Mouse (Mus musculus): Measurements from ENCODE around the gene Abca1.

Gene Abca1

DNA sequence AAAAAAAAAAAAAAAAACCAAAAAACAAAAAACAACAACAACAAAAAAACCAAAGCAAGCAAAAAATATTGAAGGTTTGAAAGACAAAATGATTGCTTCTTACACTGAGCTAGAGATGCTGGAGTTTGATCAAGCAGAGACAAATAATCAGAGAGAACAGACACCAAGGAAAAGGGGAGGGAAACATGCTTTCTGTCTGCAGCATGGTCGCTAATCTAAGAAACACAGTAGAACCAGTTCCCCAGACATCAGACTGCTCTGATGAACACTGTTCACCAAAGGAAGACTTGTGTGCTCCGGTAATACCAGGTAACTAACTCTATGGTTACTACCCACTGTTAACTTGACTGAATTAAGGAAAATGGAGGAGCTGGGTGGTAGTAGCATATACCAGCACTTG lies 22.6 kb downstream of the Abca1 start:
- Histone ChIP-seq H3K27me3 (ENCODE audit: insufficient read depth, low read length) (no peaks in the 10 kb centered on the region), H3K9me3 (ENCODE audit: low read length) (no peaks in the 10 kb centered on the region), H3K36me3 (ENCODE audit: insufficient read depth, low read length) (peaks cover 13% of the 10 kb centered on the region; the same call in 1 of the 2 replicates), H3K4me3 (replicated peaks; ENCODE audit: low read length) (no peak overlapping the region), H3K4me1 (replicated peaks; ENCODE audit: low read depth, low read length) (no peaks in the 10 kb centered on the region)
- TF ChIP-seq NANOG (IDR thresholded peaks at IDR 0.05; ENCODE audit: borderline replicate concordance, low read length) (no peak), CTCF (conservative IDR thresholded peaks at IDR 0.05; ENCODE audit: low read length) (no peak), POU5F1 (IDR thresholded peaks at IDR 0.05; ENCODE audit: borderline replicate concordance, low read length) (no peak)

GRCm38 (mm10) chr4:53134816-53135215 lies 24.9 kb downstream of the Abca1 start:
- TF ChIP-seq NANOG (IDR thresholded peaks at IDR 0.05; ENCODE audit: borderline replicate concordance, low read length) (no peak), POU5F1 (IDR thresholded peaks at IDR 0.05; ENCODE audit: borderline replicate concordance, low read length) (no peak), CTCF (conservative IDR thresholded peaks at IDR 0.05; ENCODE audit: low read length) (no peak)

GRCm38 (mm10) chr4:53133995-53134394 lies 25.7 kb downstream of the Abca1 start:
- TF ChIP-seq NANOG (IDR thresholded peaks at IDR 0.05; ENCODE audit: borderline replicate concordance, low read length) (no peak), CTCF (conservative IDR thresholded peaks at IDR 0.05; ENCODE audit: low read length) (no peak), POU5F1 (IDR thresholded peaks at IDR 0.05; ENCODE audit: borderline replicate concordance, low read length) (no peak)
- Histone ChIP-seq H3K27me3 (ENCODE audit: insufficient read depth, low read length) (no peaks in the 10 kb centered on the region), H3K4me1 (replicated peaks; ENCODE audit: low read depth, low read length) (no peaks in the 10 kb centered on the region), H3K9me3 (ENCODE audit: low read length) (no peaks in the 10 kb centered on the region), H3K36me3 (ENCODE audit: insufficient read depth, low read length) (peaks cover 32% of the 10 kb centered on the region), H3K4me3 (replicated peaks; ENCODE audit: low read length) (no peak overlapping the region)

More at GRCm38 (mm10) chr4:53134816-53135215, 24.9 kb downstream of the Abca1 start:
- Histone ChIP-seq H3K4me3 (replicated peaks; ENCODE audit: low read length) (no peak overlapping the region), H3K36me3 (ENCODE audit: insufficient read depth, low read length) (peaks cover 32% of the 10 kb centered on the region), H3K4me1 (replicated peaks; ENCODE audit: low read depth, low read length) (no peaks in the 10 kb centered on the region), H3K27me3 (ENCODE audit: insufficient read depth, low read length) (no peaks in the 10 kb centered on the region), H3K9me3 (ENCODE audit: low read length) (no peaks in the 10 kb centered on the region)

DNA sequence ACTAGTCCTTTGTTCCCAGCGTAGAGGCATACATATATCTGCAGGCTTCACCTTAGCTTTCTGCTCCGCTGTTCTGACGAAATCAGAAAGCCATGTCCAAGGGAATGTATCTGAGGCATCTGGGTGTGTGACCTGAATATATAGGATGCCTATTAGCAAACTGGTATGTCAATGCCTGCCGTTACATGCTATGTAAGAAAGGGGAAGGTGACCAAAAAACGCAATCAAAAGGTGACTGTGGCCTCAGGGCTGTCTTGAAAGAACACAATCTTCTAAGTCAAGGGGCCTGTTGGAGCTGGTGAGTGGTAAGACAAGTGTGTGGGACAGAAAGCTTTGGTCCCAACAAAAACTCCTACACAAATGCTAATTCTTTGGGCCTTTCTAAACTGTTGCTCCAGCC lies 28.2 kb downstream of the Abca1 start:
- Histone ChIP-seq H3K36me3 (ENCODE audit: insufficient read depth, low read length) (peaks cover 51% of the 10 kb centered on the region), H3K27me3 (ENCODE audit: insufficient read depth, low read length) (no peaks in the 10 kb centered on the region), H3K4me3 (replicated peaks; ENCODE audit: low read length) (no peak overlapping the region), H3K9me3 (ENCODE audit: low read length) (peaks cover 9% of the 10 kb centered on the region), H3K4me1 (replicated peaks; ENCODE audit: low read depth, low read length) (no peaks in the 10 kb centered on the region)
- TF ChIP-seq NANOG (IDR thresholded peaks at IDR 0.05; ENCODE audit: borderline replicate concordance, low read length) (no peak), CTCF (conservative IDR thresholded peaks at IDR 0.05; ENCODE audit: low read length) (no peak), POU5F1 (IDR thresholded peaks at IDR 0.05; ENCODE audit: borderline replicate concordance, low read length) (no peak)

DNA sequence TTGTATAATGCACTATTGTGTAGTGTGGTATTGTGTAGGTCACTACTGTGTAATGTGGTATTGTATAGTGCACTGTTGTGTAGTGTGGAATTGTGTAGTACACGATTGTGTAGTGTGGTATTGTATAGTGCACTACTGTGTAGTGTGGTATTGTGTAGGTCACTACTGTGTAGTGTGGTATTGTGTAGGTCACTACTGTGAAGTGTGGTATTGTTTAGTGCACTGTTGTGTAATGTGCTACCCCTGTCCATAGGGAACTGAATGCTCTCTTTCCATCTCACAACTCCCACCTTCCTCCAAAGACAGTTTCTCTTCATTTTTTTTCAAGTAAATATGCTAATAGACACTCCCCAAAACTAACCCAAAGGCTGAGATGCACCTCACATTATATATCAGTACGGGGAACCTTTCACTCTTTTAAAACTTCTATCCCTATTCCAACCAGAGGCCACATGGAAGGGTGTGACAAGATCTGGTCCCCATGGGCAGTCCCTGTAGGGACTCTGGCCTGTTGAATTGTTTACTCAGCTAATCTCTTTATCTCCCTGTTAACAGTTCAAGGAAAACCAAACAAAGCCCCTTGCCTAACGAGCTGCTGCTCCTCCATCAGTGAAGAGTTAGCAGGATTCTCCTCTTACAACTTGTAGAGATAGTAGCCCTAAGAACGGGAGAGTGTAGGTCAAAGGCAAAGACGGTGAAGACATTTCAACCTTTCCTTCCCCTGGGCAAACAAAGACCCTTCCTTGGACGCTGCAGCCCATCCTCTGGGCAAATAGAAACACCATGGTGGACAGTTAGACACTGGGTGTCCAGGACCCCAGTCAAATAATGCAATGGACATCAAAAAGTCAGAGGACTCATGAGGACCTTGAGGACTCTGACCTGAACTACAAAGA lies 28.8 kb downstream of the Abca1 start:
- Histone ChIP-seq H3K4me3 (replicated peaks; ENCODE audit: low read length) (no peak overlapping the region), H3K36me3 (ENCODE audit: insufficient read depth, low read length) (peaks cover 56% of the 10 kb centered on the region), H3K9me3 (ENCODE audit: low read length) (peaks cover 10% of the 10 kb centered on the region), H3K4me1 (replicated peaks; ENCODE audit: low read depth, low read length) (no peaks in the 10 kb centered on the region), H3K27me3 (ENCODE audit: insufficient read depth, low read length) (no peaks in the 10 kb centered on the region)
- TF ChIP-seq POU5F1 (IDR thresholded peaks at IDR 0.05; ENCODE audit: borderline replicate concordance, low read length) (no peak), CTCF (conservative IDR thresholded peaks at IDR 0.05; ENCODE audit: low read length) (no peak), NANOG (IDR thresholded peaks at IDR 0.05; ENCODE audit: borderline replicate concordance, low read length) (no peak)

DNA sequence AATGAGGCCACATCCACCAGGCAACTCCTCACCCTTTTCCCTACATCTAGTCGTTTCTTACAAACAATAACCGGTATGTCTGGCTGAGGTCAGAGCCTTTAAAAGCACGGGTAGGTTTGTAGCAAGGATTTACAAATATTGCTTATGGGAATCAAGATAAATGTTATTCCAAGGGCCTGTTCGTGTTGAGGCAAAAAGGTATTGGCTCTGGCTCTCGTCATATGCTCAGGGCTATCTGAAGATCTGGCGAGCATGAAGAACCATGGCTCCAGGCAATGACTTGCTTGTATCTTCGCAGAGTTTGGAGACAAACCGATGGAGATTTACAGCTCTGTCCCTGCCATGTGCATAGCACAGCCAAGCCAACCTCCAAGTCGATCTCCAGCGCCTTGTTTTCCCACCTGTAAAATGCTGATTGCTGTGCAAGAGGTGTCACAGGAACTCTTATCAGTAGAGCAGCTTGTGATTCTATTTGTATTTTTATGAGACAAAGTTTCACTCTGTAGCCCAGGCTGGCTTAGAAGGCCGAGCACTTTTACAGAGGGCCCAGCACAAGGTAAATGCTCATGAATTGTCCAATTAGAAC lies 29.9 kb downstream of the Abca1 start:
- H3K4me1 ChIP-seq (replicated peaks; ENCODE audit: low read depth, low read length): no peaks in the 10 kb centered on the region
- no peak for TF ChIP-seq POU5F1 (IDR thresholded peaks at IDR 0.05; ENCODE audit: borderline replicate concordance, low read length)
- no peak for TF ChIP-seq CTCF (conservative IDR thresholded peaks at IDR 0.05; ENCODE audit: low read length)
- TF ChIP-seq NANOG (IDR thresholded peaks at IDR 0.05; ENCODE audit: borderline replicate concordance, low read length): no peak
- H3K27me3 ChIP-seq (ENCODE audit: insufficient read depth, low read length): no peaks in the 10 kb centered on the region
- no peak overlapping the region for H3K4me3 ChIP-seq (replicated peaks; ENCODE audit: low read length)
- peaks cover 10% of the 10 kb centered on the region for H3K9me3 ChIP-seq (ENCODE audit: low read length)
- peaks cover 56% of the 10 kb centered on the region for H3K36me3 ChIP-seq (ENCODE audit: insufficient read depth, low read length)

GRCm38 (mm10) chr4:53127266-53127665 lies 32.4 kb downstream of the Abca1 start:
- no peaks in the 10 kb centered on the region for H3K27me3 ChIP-seq (ENCODE audit: insufficient read depth, low read length)
- H3K9me3 ChIP-seq (ENCODE audit: low read length): peaks cover 10% of the 10 kb centered on the region
- no peak overlapping the region for H3K4me3 ChIP-seq (replicated peaks; ENCODE audit: low read length)
- peaks cover 60% of the 10 kb centered on the region for H3K36me3 ChIP-seq (ENCODE audit: insufficient read depth, low read length)
- H3K4me1 ChIP-seq (replicated peaks; ENCODE audit: low read depth, low read length): no peaks in the 10 kb centered on the region
- no peak for TF ChIP-seq NANOG (IDR thresholded peaks at IDR 0.05; ENCODE audit: borderline replicate concordance, low read length)
- TF ChIP-seq POU5F1 (IDR thresholded peaks at IDR 0.05; ENCODE audit: borderline replicate concordance, low read length): no peak
- no peak for TF ChIP-seq CTCF (conservative IDR thresholded peaks at IDR 0.05; ENCODE audit: low read length)

DNA sequence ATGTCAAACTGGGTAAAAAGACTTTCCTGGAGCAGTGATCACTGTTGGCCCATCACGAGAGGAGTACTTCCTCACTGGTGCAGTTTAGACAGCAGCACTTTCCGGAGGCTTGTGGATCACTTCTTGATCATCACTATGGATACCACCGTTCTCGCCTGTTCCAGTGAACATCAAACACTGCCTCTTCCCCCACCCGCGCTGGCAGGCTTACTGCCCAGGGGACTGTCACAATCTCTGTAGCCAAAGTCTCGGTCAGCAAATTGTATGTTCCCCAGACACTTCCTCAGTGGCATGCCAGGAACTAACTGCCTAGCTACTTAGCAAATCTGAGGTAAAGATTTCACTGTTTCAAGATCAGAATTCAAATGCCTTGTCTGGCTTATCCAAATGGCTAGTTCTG lies 32.9 kb downstream of the Abca1 start:
- TF ChIP-seq POU5F1 (IDR thresholded peaks at IDR 0.05; ENCODE audit: borderline replicate concordance, low read length) (no peak), NANOG (IDR thresholded peaks at IDR 0.05; ENCODE audit: borderline replicate concordance, low read length) (no peak), CTCF (conservative IDR thresholded peaks at IDR 0.05; ENCODE audit: low read length) (no peak)
- no peak overlapping the region for H3K4me3 ChIP-seq (replicated peaks; ENCODE audit: low read length)
- H3K27me3 ChIP-seq (ENCODE audit: insufficient read depth, low read length): no peaks in the 10 kb centered on the region
- peaks cover 60% of the 10 kb centered on the region for H3K36me3 ChIP-seq (ENCODE audit: insufficient read depth, low read length)
- no peaks in the 10 kb centered on the region for H3K4me1 ChIP-seq (replicated peaks; ENCODE audit: low read depth, low read length)
- peaks cover 10% of the 10 kb centered on the region for H3K9me3 ChIP-seq (ENCODE audit: low read length)

Measured in E14TG2a.4 (cell line).